Mouse (Mus musculus) lung, adult 18-20 months (tissue): ENCODE results near the gene Ing4.

ENCODE experiments used
- DNase-seq, 2 experiments: peaks; one replicate each; pipeline ENCODE4 v3.0.0; 2022; ENCODE audit warnings: mixed read lengths in 2 of 2

The Ing4 gene

GRCm38 (mm10) chr6:125094843-125095242 is 55.3 kb downstream of the Ing4 start:
- no peak for DNase-seq

GRCm38 (mm10) chr6:125095391-125096278 is 56.1 kb downstream of the Ing4 start, which contains the start of gene Chd4:
Chd4 (plus strand) TSS chr6:125095981.
- peak; percentile 92 to 95 for DNase-seq

GRCm38 (mm10) chr6:125096279-125096596 is 56.7 kb downstream of the Ing4 start:
- no peak for DNase-seq

- DNase-seq = peak; percentile 59 to 68
Measured at GRCm38 (mm10) chr6:125096597-125097345, 57.2 kb downstream of the Ing4 start.

GRCm38 (mm10) chr6:125097346-125097689 is 57.8 kb downstream of the Ing4 start:
- no peak for DNase-seq

GRCm38 (mm10) chr6:125097951-125098350 is 58.4 kb downstream of the Ing4 start:
- DNase-seq = no peak

GRCm38 (mm10) chr6:125098513-125098912 is 59.0 kb downstream of the Ing4 start:
- no peak for DNase-seq
